Mouse (Mus musculus): ENCODE measurements around the gene Vgll4.

The Vgll4 gene

GRCm38 (mm10) chr6:114863501-114863900 is 106.3 kb downstream of the Vgll4 start:
- DNase-seq = no peak

DNA sequence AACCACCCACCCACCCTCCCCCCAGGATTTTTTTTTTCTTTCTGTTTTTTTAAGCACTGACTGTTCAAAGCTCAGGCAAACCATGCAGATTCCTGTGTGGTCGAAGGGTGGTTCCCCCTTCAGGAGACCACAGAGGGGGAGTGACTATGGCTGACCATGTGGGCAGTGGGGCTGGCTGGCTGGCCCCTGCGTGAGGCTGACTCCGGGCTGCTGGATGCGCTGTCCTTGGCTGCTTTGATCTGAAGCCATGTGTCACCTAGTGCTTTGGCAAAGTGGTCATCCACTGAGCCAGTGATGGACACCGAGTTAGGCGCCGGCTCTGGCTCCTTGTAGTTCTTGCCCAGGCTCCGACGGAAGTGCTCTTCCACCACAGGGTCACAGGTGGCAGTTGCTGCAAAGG is 107.7 kb downstream of the Vgll4 start:
- peak in 1 of 2 experiments; percentile 36 for DNase-seq

DNA sequence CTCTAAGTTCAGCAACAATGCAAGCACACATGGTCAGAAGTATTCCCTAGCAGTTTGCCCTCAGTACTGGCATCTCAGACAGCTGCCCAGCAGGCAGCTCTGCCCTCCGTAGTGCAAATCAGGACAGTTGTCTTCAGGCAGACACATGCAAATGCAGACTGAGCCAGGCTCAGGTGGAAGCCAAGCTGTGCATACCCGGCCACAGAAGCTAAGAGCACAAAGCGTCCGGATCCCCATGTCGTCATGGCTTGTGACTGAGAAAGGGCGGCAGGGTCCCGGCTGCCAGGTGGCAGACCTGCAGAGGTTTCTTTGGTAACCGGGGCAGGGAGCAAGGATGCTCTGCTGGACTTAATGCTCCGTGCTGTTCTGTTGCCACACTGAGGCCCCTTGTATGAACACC is 108.2 kb downstream of the Vgll4 start:
- DNase-seq = peak; percentile 69 to 74

DNA sequence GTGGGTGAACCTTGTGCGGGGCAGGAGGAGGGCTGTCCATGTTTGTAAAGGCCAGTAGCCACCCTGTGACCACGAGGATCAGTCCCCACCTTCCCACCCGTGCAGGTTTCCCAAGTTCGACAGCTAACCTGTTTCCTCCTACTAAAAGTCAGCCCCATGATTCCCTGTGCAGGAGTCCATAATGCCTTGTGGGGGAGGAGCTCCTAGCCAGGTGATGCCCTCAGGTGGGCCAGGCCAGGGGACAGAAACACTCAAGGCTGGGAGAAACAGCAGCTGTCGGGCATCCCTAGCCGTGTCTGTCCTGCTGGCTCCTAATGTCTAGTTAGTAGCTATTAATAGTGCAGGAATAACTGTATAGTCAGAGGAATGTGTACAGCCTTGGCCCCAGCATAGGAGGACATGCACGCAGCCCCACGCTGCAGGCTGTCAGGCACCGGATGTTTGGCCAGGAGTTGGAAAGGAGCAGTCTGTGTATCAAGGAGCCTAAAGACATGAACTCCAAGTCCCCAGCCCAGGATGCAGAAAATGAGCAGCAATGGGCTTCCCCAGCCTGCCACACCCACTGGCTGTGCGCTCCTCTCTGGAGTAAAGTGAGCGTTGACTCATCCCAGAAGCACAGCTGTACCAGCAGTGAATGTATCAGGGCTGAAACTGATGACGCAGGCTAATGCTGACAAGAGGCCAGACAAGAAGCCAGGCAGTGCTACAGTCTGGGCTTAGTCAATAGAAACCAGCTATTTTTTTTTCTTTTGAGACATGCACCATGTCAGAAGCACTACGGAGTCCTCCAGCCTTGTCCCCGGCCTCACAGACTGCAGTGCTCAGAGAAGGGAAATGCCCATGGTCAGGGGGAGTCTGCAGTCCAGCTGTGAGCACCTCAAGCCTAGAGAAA is 108.9 kb downstream of the Vgll4 start:
- DNase-seq = no peak

DNA sequence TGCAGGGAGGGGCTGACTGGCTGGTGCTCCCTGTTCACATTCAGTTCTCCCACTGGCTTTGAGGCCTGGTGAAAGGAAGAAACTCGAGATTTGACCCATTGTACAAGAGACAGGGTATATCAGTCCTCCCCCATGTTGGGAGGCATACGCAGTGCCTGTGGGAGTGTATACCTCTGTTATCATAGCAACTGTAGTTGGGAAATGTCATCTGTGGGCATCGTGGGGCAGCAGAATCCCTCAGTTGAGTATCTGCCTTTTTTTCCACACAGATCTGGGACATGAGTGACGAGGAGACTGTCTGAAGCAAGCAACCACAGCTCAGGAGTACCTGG is 111.1 kb downstream of the Vgll4 start:
- DNase-seq = no peak

- no peak for DNase-seq
These were observed 111.6 kb downstream of the Vgll4 start for GRCm38 (mm10) chr6:114857996-114858721.

GRCm38 (mm10) chr6:114856501-114856900 is 113.3 kb downstream of the Vgll4 start:
- no peak for DNase-seq

- no peak for DNase-seq
These were observed 114.2 kb downstream of the Vgll4 start for GRCm38 (mm10) chr6:114855644-114856043.

DNA sequence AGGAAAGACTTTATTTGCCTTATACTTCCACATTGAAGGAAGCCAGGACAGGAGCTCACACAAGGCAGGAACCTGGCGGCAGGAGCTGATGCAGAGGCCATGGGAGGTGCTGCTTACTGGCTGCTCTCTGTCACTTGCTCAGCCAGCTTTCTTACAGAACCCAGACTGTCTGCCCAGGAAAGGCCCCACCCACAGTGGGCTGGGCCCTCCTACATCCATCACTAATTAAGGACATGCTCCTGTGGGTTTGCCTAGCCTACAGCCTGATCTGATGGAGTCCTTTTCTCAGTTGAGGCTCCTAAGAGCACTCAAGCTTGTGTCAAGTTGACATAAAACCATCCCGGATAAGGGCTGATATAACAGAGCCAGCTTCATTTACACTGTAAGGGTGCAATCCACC is 115.4 kb downstream of the Vgll4 start:
- no peak for DNase-seq

- no peak for DNase-seq
These were observed 117.1 kb downstream of the Vgll4 start for GRCm38 (mm10) chr6:114852739-114853138.

- DNase-seq = no peak
These were observed 118.1 kb downstream of the Vgll4 start for GRCm38 (mm10) chr6:114851688-114852087.

- no peak for DNase-seq
These were observed 120.0 kb downstream of the Vgll4 start for GRCm38 (mm10) chr6:114849787-114850186.

- no peak for DNase-seq
These were observed 121.0 kb downstream of the Vgll4 start for GRCm38 (mm10) chr6:114848761-114849160.

DNA sequence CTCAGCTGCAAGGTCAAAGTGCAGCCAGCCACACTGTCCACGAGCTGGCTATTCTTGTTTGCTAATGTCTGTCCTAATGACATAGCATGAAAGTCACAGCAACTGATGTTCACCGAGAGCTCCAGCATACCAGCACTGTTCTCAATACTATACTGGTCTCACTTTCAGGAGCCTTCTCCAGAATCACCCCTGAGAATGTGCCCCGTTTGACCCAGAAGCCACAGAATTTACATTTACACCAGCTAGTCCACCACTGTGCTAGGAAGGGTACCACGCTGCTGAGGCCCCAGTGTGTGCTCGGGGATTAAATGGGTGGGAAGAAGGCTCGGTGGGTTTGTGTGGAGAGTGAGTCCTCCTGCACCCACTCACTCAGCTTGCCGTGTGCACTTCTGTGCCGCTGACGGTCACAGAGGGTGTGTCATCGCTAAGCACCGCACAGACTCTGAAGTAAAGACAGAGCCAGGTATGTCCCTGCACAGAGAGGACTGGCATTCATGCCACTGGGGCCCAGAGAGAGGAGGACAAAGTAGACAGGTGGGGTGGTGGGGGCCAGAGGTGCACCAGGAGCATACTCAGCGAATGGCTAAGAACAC is 122.1 kb downstream of the Vgll4 start:
- no peak for DNase-seq

- no peak for DNase-seq
These were observed 123.5 kb downstream of the Vgll4 start for GRCm38 (mm10) chr6:114846153-114846772.

GRCm38 (mm10) chr6:114842863-114843262 is 126.9 kb downstream of the Vgll4 start:
- no peak for DNase-seq

GRCm38 (mm10) chr6:114842131-114842530 is 127.7 kb downstream of the Vgll4 start:
- DNase-seq = no peak

GRCm38 (mm10) chr6:114840012-114840411 is 129.8 kb downstream of the Vgll4 start:
- DNase-seq = no peak

- DNase-seq = no peak
These were observed 130.9 kb downstream of the Vgll4 start for GRCm38 (mm10) chr6:114838872-114839271.

- DNase-seq = no peak
These were observed 133.4 kb downstream of the Vgll4 start for GRCm38 (mm10) chr6:114836433-114836832.

- DNase-seq = no peak
These were observed 134.0 kb downstream of the Vgll4 start for GRCm38 (mm10) chr6:114835752-114836151.

DNA sequence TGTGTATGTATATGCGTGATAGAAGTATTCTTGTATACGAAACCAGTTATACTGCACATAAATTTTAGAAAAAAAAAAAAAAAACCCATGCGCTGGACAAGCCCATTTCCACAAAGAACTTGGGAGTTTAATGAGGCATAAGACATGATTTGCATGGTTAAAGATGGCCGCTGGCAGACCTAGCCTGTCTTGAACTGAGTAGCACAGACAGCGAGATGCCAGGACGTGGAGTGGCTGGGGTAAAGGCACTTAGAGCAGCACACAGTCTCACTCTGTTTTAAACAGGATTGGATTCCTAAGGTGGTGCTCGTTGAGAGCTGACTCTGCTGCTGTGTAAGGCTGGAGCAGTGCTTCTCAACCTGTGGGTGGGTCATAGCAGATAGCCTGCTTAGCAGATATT is 134.4 kb downstream of the Vgll4 start:
- no peak for DNase-seq

DNA sequence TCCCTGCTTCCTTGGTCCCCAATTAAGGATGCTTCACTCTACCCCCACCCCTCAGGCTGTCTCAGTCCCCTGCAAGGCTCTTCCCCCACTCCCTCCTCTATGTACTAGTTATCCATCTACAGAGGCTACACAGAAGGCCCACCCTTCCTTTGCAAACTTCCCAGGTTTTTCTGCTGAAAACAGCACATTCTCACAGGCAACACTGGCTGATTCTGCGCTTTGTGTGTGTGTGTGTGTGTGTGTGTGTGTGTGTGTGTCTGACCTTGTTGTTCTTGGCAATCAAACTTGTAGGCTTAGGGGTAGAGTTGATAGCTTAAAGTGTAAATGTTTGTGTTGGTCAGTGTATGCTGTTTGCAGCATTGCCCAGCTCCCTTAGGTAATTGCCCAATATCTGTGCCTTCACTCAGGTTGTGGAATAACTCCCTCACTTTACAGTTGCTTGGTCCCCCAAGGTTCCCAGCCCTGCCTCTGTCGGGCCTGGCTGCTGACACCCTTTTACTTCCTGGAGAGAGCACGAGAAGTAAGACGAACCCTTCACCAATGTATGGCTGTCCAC is 135.9 kb downstream of the Vgll4 start:
- no peak for DNase-seq

All from cerebellum, adult 18-20 months (tissue).